Mouse (Mus musculus) common myeloid progenitor, adult 5-6 weeks (primary cell): ENCODE data around the gene Gm10639. TPM values are rescaled to one million over a fixed set of nuclear protein-coding genes. Genes with fewer than 3 reads are reported as not detected.
"Not testable (repeated sequence)": the region's sequence is repeated elsewhere in the genome, so short reads cannot be mapped to it uniquely, and the experiment has no call there.

Source experiments
- ATAC-seq: replicated peaks from 2 replicates; pipeline ENCODE4 v1.8.0; 2016; ENCODE audit warnings: low read depth, mild to moderate bottlenecking, moderate TSS enrichment, inconsistent platforms; ENCODE audit not compliant: poor library complexity, severe bottlenecking
- total RNA-seq: library from RNA; stranded (forward); fragments of 200-1000, 187-1606 nt; gene quantifications from 2 replicates; pipeline ENCODE4 v1.2.3, GENCODE M21; 2017

Gm10639 gene
- total RNA-seq, result not detected in 2 replicates

GRCm38 (mm10) chr9:78289723-78290122 lies at the start of gene Gm10639:
TSS of gene Gm10639 (plus strand) at chr9:78289923.
- ATAC-seq, result not testable (repeated sequence)

DNA sequence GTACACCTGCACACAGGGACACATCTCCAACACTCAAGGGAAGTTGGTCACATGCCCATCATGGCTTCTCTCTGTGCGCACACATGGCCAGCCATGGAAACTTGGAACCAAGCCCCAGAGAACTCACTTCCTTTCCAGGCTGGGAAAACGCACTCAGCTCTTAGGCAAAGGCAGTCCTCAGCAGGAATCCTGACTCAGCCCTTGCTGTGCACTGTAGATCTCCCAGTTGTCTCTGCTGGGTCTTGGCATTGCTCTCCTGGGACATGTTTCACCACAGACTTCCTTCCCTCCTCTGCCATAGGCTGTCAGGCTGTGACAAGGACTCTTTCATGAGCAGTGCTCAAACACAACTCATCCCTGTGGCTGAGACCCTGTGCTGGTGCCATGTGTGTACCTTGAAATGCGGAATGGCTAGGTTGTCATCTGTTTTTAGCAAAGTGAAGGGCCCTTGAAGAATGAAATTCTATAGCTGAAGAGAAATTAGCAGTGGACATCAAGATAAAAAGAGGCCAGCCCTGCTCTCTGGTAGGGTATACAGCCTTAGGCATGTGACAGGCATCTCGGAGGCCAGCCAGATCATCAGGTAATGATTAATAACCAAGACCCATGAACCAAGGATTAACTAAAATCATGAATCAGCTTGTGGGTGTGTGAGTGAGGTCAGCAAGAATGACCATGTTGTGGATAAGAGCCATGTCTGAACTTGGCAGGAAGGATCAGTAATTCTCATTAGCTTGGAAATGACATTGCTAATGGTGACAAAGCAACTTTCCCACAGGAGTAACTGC lies 33.8 kb upstream of the Gm10639 start:
- not testable (repeated sequence) for ATAC-seq

DNA sequence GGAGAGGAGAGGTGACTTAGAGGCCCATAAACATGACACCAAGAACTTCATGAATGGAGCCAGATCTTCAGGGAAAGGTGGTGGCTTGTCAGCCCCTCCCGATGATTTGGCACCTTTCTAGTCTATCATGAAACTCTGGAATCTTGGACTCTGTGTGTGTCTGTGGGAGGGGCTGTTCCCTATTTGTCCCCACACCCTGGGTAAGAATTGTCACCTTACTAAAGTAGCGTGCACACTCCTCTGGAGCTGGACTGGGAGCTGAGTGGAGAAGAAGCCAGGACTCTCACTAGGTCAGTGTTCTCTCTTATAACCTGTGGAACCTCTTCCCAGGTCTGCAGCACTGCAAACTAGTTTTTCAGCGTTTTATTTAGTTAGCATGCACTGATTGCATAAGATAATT lies 32.8 kb upstream of the Gm10639 start, which contains the start of gene Gm3776:
Gene Gm3776, plus strand, starts transcription at position 216 of the 400 bp plus-strand sequence.
- ATAC-seq, result not testable (repeated sequence)

DNA sequence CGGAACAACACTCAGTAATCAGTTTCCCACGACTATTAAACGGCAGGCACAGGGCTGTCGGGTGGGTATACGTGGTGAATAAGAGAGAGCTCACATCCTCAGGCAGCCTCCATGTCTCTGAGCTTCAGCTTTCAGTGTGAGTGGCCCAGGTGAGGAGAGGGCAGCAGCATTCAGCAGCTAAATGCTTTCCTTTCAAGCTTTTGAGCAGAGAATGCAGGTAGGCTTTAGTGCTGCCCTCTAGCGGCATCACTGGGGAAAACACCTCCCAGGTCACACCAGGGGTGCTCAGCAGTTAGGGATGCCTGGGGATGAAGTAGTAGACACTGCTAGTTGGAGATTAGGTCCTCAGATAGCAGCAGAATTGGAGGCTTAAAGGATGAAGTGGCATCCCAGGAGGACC lies 30.0 kb upstream of the Gm10639 start:
- peak; percentile 78 for ATAC-seq

- 0 out of 2 replicates have a peak, but pooled peaks have one; percentile 8 for ATAC-seq
Measured at GRCm38 (mm10) chr9:78270945-78271344, 18.8 kb upstream of the Gm10639 start.

DNA sequence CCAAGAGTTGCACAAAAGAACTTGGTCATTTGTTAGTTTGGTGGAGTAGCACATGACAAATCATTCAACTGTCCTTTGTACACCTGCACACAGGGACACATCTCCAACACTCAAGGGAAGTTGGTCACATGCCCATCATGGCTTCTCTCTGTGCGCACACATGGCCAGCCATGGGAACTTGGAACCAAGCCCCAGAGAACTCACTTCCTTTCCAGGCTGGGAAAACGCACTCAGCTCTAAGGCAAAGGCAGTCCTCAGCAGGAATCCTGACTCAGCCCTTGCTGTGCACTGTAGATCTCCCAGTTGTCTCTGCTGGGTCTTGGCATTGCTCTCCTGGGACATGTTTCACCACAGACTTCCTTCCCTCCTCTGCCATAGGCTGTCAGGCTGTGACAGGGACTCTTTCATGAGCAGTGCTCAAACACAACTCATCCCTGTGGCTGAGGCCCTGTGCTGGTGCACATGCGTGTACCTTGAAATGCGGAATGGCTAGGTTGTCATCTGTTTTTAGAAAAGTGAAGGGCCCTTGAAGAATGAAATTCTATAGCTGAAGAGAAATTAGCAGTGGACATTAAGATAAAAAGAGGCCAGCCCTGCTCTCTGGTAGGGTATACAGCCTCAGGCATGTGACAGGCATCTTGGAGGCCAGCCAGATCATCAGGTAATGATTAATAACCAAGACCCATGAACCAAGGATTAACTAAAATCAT lies 7.6 kb upstream of the Gm10639 start:
- not testable (repeated sequence) for ATAC-seq

DNA sequence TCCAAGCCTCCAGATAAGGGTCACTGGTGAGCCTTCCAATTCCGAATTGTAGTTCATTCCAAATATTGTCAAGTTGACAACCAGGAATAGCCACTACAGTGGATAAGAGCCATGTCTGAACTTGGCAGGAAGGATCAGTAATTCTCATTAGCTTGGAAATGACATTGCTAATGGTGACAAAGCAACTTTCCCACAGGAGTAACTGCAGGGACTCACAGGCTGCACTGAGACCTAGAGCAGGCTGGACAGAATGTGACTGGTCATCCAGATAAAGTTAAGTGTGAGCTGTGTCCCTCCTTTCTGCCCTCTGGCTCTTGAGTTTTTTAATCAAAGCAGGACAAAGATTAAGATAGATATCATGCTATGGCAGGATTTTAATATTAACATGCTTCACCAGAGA lies 660 bp upstream of the Gm10639 start:
- not testable (repeated sequence) for ATAC-seq

GRCm38 (mm10) chr9:78292462-78292861 lies 2.7 kb downstream of the Gm10639 start:
- not testable (repeated sequence) for ATAC-seq

GRCm38 (mm10) chr9:78293683-78294082 lies 4.0 kb downstream of the Gm10639 start:
- not testable (repeated sequence) for ATAC-seq

GRCm38 (mm10) chr9:78294781-78295180 lies 5.1 kb downstream of the Gm10639 start:
- ATAC-seq, result not testable (repeated sequence)

DNA sequence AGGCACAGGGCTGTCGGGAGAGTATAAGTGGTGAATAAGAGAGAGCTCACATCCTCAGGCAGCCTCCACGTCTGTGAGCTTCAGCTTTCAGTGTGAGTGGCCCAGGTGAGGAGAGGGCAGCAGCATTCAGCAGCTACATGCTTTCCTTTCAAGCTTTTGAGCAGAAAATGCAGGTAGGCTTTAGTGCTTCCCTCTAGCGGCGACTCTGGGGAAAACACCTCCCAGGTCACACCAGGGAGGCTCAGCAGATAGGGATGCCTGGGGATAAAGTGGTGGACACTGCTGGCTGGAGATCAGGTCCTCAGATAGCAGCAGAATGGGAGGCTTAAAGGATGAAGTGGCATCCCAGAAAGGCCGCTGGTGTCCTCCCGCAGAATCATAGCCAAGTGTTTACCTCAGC lies 6.4 kb downstream of the Gm10639 start:
- ATAC-seq, result peak; percentile 76; the same call in 1 of the 2 replicates

GRCm38 (mm10) chr9:78298232-78298631 lies 8.5 kb downstream of the Gm10639 start:
- no peak for ATAC-seq

GRCm38 (mm10) chr9:78299143-78299542 lies 9.4 kb downstream of the Gm10639 start:
- not testable (repeated sequence) for ATAC-seq

GRCm38 (mm10) chr9:78308122-78308521 lies 18.4 kb downstream of the Gm10639 start:
- not testable (repeated sequence) for ATAC-seq

DNA sequence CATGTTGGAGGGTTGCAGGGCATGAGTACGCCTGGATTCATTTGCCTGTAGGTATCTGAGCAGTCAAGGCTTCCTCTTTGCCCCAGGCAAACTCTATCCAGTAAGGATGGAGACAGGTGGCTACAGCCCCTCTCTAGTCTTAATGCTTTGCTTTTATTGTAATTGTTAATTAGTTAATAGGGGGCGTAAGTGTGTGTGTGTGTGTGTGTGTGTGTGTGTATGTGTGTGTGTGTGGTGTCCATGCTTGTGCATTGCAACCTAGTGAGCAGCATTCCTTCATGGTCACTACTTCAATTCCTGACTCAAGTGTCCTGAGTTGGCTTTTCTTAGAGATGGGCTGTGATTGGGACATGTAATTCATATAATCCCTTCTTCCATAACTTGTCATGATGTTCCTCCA lies 25.0 kb downstream of the Gm10639 start, which contains the start of gene Omt2a:
Gene Omt2a, minus strand, starts transcription at position 101 of the 400 bp plus-strand sequence.
- no peak for ATAC-seq

GRCm38 (mm10) chr9:78319499-78319898 lies 29.8 kb downstream of the Gm10639 start:
- no peak for ATAC-seq

GRCm38 (mm10) chr9:78327289-78327688 lies 37.6 kb downstream of the Gm10639 start, which contains the start of gene Omt2b:
TSS of gene Omt2b (plus strand) at chr9:78327589.
- not testable (repeated sequence) for ATAC-seq

DNA sequence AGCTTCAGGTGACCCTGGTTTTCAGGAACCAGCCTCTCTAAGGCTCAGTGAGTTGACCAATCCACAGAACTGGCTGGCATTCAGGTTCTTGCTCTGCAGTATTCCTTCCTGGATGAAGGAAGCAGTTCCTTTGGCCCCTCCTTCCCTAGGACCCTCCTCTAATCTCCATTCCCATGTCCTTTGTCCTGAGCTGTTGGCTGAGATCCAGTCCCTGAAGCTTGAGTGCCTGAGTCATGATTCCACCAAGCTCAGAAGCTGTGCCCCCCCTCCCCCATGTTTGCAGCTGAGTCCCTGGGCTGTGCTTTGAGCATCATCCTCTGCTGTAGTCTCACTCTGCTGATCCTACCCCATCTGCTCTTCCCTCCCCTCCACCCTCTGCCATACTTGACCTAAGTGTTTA lies 47.3 kb downstream of the Gm10639 start:
- not testable (repeated sequence) for ATAC-seq

DNA sequence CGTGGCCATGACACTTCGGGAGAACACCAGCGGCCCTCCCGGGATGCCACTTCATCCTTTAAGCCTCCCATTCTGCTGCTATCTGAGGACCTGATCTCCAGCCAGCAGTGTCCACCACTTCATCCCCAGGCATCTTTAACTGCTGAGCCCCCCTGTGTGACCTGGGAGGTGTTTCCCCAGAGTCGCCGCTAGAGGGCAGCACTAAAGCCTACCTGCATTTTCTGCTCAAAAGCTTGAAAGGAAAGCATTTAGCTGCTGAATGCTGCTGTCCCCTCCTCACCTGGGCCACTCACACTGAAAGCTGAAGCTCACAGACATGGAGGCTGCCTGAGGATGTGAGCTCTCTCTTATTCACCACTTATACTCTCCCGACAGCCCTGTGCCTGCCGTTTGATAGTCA lies 50.6 kb downstream of the Gm10639 start:
- ATAC-seq, result peak; percentile 80; the same call in 1 of the 2 replicates

- ATAC-seq, result not testable (repeated sequence)
Measured at GRCm38 (mm10) chr9:78342494-78342893, 52.8 kb downstream of the Gm10639 start.

- not testable (repeated sequence) for ATAC-seq
Measured at GRCm38 (mm10) chr9:78343055-78343454, 53.3 kb downstream of the Gm10639 start.
